Mouse (Mus musculus) cerebral cortex, adult 2 months (tissue): ENCODE measurements around the gene Sufu.

Experiments
- WGBS: fragments of 180-500 bp; shearing (Covaris S2); methylation state at CpG from one replicate; pipeline ENCODE4 v1.1.7; 2018; 5-methylcytosine and 5-hydroxymethylcytosine counted together

The Sufu gene

GRCm38 (mm10) chr19:46394712-46395108, 2.0 kb upstream of the Sufu start:
- 1% methylated on average over 10 of the region's 10 CpGs for WGBS

- WGBS = under 1% methylated on average over 51 of the region's 51 CpGs
Observed at GRCm38 (mm10) chr19:46395109-46396009, 1.3 kb upstream of the Sufu start, which contains the start of gene Actr1a. TSS of gene Actr1a (minus strand) at chr19:46395748.

- WGBS = 8% methylated on average over 8 of the region's 8 CpGs
Observed at GRCm38 (mm10) chr19:46396109-46396508, 587 bp upstream of the Sufu start.

GRCm38 (mm10) chr19:46397436-46398001, 823 bp downstream of the Sufu start:
- WGBS = 4% methylated on average over 19 of the region's 19 CpGs

- WGBS = 39% methylated on average over 3 of the region's 3 CpGs
Observed at GRCm38 (mm10) chr19:46398401-46398800, 1.7 kb downstream of the Sufu start.

- WGBS = 78% methylated on average over 6 of the region's 6 CpGs
Observed at GRCm38 (mm10) chr19:46399372-46399771, 2.7 kb downstream of the Sufu start.

- 69% methylated on average over 7 of the region's 7 CpGs for WGBS
Observed at GRCm38 (mm10) chr19:46399886-46400285, 3.2 kb downstream of the Sufu start.

GRCm38 (mm10) chr19:46400558-46400957, 3.9 kb downstream of the Sufu start:
- WGBS = 83% methylated on average over 7 of the region's 7 CpGs

GRCm38 (mm10) chr19:46404030-46404429, 7.3 kb downstream of the Sufu start:
- 93% methylated on average over 1 of the region's 1 CpGs for WGBS

- 80% methylated on average over 8 of the region's 8 CpGs for WGBS
Observed at GRCm38 (mm10) chr19:46406592-46407386, 10.1 kb downstream of the Sufu start.

- WGBS = 89% methylated on average over 3 of the region's 3 CpGs
Observed at GRCm38 (mm10) chr19:46409506-46409905, 12.8 kb downstream of the Sufu start.

GRCm38 (mm10) chr19:46412056-46412805, 15.5 kb downstream of the Sufu start:
- 80% methylated on average over 12 of the region's 12 CpGs for WGBS

GRCm38 (mm10) chr19:46413969-46414368, 17.3 kb downstream of the Sufu start:
- WGBS = 98% methylated on average over 2 of the region's 2 CpGs

GRCm38 (mm10) chr19:46414486-46414885, 17.8 kb downstream of the Sufu start:
- 96% methylated on average over 8 of the region's 8 CpGs for WGBS

GRCm38 (mm10) chr19:46416276-46416675, 19.6 kb downstream of the Sufu start:
- WGBS = 79% methylated on average over 9 of the region's 9 CpGs

- 64% methylated on average over 4 of the region's 4 CpGs for WGBS
Observed at GRCm38 (mm10) chr19:46418051-46418450, 21.4 kb downstream of the Sufu start.

GRCm38 (mm10) chr19:46420410-46420809, 23.7 kb downstream of the Sufu start:
- 95% methylated on average over 7 of the region's 7 CpGs for WGBS

GRCm38 (mm10) chr19:46422384-46423338, 26.0 kb downstream of the Sufu start:
- 49% methylated on average over 11 of the region's 11 CpGs for WGBS

GRCm38 (mm10) chr19:46425266-46425665, 28.6 kb downstream of the Sufu start:
- 82% methylated on average over 8 of the region's 8 CpGs for WGBS

- 64% methylated on average over 12 of the region's 12 CpGs for WGBS
Observed at GRCm38 (mm10) chr19:46426488-46426887, 29.8 kb downstream of the Sufu start.
